Comparison of ENCODE assay signal across 8 mouse cellular contexts in the genomic region with DNA sequence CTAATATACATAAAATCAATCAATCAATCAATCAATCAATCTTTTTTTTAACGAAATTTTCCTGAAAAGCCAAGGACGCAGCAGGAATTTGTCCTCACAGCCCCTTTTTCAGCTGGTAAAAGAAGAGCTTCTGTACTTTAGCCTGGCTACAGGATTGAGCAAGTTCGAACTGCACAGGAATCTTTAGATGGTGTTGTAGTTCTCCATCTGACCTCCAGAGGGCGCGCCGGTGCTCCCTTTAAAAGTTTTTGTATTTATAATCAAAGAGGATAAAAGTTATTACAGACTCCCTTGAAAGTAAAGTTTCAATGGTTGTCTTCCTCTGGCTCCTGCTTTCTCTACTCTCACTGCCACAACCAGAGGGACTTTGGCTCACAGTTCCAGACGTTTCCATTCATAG. TPM values are rescaled to one million over a fixed set of nuclear protein-coding genes. Genes with fewer than 3 reads are reported as not detected.
A peak's percentile ranks its signal among the peaks of the same experiment; 100 is the strongest.
DNase-seq lines count a peak whose midpoint lies in the region; ATAC-seq and TF ChIP-seq lines count a peak whose summit lies in the region.

No protein-coding gene starts in this region.

- DNase-seq in heart, adult 2 months = peak; percentile 58 to 78
- peak; percentile 79 for DNase-seq in CD4-positive, CD25-positive, alpha-beta regulatory T cell, adult 2 months (ENCODE audit: low read depth, low spot score)
- DNase-seq in adrenal gland, postnatal 10 days = peak; percentile 83
- DNase-seq in forelimb bud, embryonic 11.5 days (ENCODE audit: low read depth, low spot score) = peak; percentile 57
- peak; percentile 56 to 74 for DNase-seq in layer of hippocampus, postnatal 14 days (ENCODE audit: low spot score in 2 of 2)
- DNase-seq in thymus, postnatal 0 days (ENCODE audit: low spot score) = peak; percentile 52

- no peaks in the 10 kb centered on the region for H3K9me3 ChIP-seq in heart, embryonic 12.5 days (replicated peaks)

- no peak overlapping the region for H3K9ac ChIP-seq in heart, adult 2 months (ENCODE audit: low read depth, low read length)
- no peak overlapping the region for H3K9ac ChIP-seq in heart, embryonic 12.5 days

- no peaks in the 10 kb centered on the region for H3K36me3 ChIP-seq in heart, adult 2 months (ENCODE audit: control insufficient read depth, insufficient read depth, low read length)
- no peaks in the 10 kb centered on the region for H3K36me3 ChIP-seq in heart, embryonic 12.5 days

- TF ChIP-seq CTCF in heart, adult 2 months (IDR thresholded peaks at IDR 0.05) = peak; percentile 99

- H3K4me1 ChIP-seq in heart, adult 2 months (ENCODE audit: control insufficient read depth, insufficient read depth, low read length) = no peaks in the 10 kb centered on the region
- H3K4me1 ChIP-seq in heart, embryonic 12.5 days (replicated peaks) = peaks cover 3% of the 10 kb centered on the region; the same call in 1 of the 2 replicates

- H3K4me2 ChIP-seq in heart, embryonic 12.5 days = no peak overlapping the region

- no peaks in the 10 kb centered on the region for H3K79me2 ChIP-seq in heart, adult 2 months (replicated peaks; ENCODE audit: control insufficient read depth, insufficient read depth, low read length)

- H3K4me3 ChIP-seq in heart, adult 2 months = no peak overlapping the region
- H3K4me3 ChIP-seq in heart, embryonic 12.5 days = no peak overlapping the region

- H3K27ac ChIP-seq in heart, adult 2 months = no peak overlapping the region
- H3K27ac ChIP-seq in heart, embryonic 12.5 days (ENCODE audit: poor library complexity, severe bottlenecking) = no peak overlapping the region

- TF ChIP-seq EP300 in heart, adult 2 months (IDR thresholded peaks at IDR 0.05; ENCODE audit: insufficient read depth, low read depth, low read length) = no peak

- no peaks in the 10 kb centered on the region for H3K27me3 ChIP-seq in heart, adult 2 months (ENCODE audit: control insufficient read depth, insufficient read depth, low read length)
- no peaks in the 10 kb centered on the region for H3K27me3 ChIP-seq in heart, embryonic 12.5 days (replicated peaks)

- ATAC-seq in heart, embryonic 12.5 days (ENCODE audit: insufficient number of reproducible peaks, low FRiP score) = no peak
- 0 out of 2 replicates have a peak, but pooled peaks have one; percentile 23 for ATAC-seq in megakaryocyte-erythroid progenitor cell, adult 5-6 weeks (replicated peaks; ENCODE audit: low FRiP score, low TSS enrichment, poor library complexity, severe bottlenecking)

- TF ChIP-seq POLR2A in heart, adult 2 months (IDR thresholded peaks at IDR 0.05; ENCODE audit: insufficient read depth, low read depth, low read length) = no peak

- WGBS in heart, adult 2 months = 7% methylated on average over 7 of the region's 7 CpGs
- WGBS in heart, embryonic 12.5 days = 9% methylated on average over 7 of the region's 7 CpGs

- intact Hi-C loops in heart, adult 2 months (cut with DNase I) = loop anchor here (1.0 to 5.0 kb wide), 4 partner anchors 16 to 454 kb away; no protein-coding TSS in a partner anchor

RNA-seq across cellular contexts. Expression of gene Dbi, which starts 22.6 kb away (rescaled TPM):
- total RNA-seq in heart, adult 2 months (2021) = 100 to 1,000 TPM; 251 to 264 TPM
- 327 and 335 TPM in 2 replicates for polyA plus RNA-seq in heart, adult 2 months (2012; rRNA removed)
- polyA plus RNA-seq in heart, embryonic 12.5 days (2016; fragmentation: Nextera tagmentation; extraction: Ambion mirVana) = 655 and 695 TPM in 2 replicates
- total RNA-seq in adrenal gland, postnatal 10 days (2021) = 1,000 to 10,000 TPM; 1,131 to 1,191 TPM
- 100 to 1,000 TPM; 458 to 509 TPM for total RNA-seq in layer of hippocampus, postnatal 14 days (2021)
- total RNA-seq in megakaryocyte-erythroid progenitor cell, adult 5-6 weeks (2014; fragmentation: Nextera tagmentation) = 120 and 154 TPM in 2 replicates
- total RNA-seq in megakaryocyte-erythroid progenitor cell, adult 5-6 weeks (2017) = 135 and 188 TPM in 2 replicates
- 518 and 575 TPM in 2 replicates for polyA plus RNA-seq in thymus, postnatal 0 days (2015; fragmentation: Nextera tagmentation; extraction: Ambion mirVana)

RNA-seq across cellular contexts. Expression of gene 3110009E18Rik, which starts 22.7 kb away (rescaled TPM):
- 1 to 10 TPM; 5.2 to 5.8 TPM for total RNA-seq in heart, adult 2 months (2021)
- polyA plus RNA-seq in heart, adult 2 months (2012; rRNA removed) = 2.5 and 4.8 TPM in 2 replicates
- polyA plus RNA-seq in heart, embryonic 12.5 days (2016; fragmentation: Nextera tagmentation; extraction: Ambion mirVana) = 11.8 and 14.1 TPM in 2 replicates
- 10 to 100 TPM in 1 of 2 experiments, 1 to 10 TPM in 1; 9.9 to 12.4 TPM for total RNA-seq in adrenal gland, postnatal 10 days (2021)
- total RNA-seq in layer of hippocampus, postnatal 14 days (2021) = 1 to 10 TPM; 7.3 to 8.6 TPM
- 9.2 and 20.1 TPM in 2 replicates for total RNA-seq in megakaryocyte-erythroid progenitor cell, adult 5-6 weeks (2014; fragmentation: Nextera tagmentation)
- total RNA-seq in megakaryocyte-erythroid progenitor cell, adult 5-6 weeks (2017) = 1.7 and 11.7 TPM in 2 replicates
- polyA plus RNA-seq in thymus, postnatal 0 days (2015; fragmentation: Nextera tagmentation; extraction: Ambion mirVana) = 55.5 and 56.4 TPM in 2 replicates

RNA-seq across cellular contexts. Expression of gene Tmem37, which starts 24.5 kb away (rescaled TPM):
- total RNA-seq in heart, adult 2 months (2021) = 1 to 10 TPM; 5.6 to 7.5 TPM
- 9.0 and 29.3 TPM in 2 replicates for polyA plus RNA-seq in heart, adult 2 months (2012; rRNA removed)
- 14.3 and 15.0 TPM in 2 replicates for polyA plus RNA-seq in heart, embryonic 12.5 days (2016; fragmentation: Nextera tagmentation; extraction: Ambion mirVana)
- total RNA-seq in adrenal gland, postnatal 10 days (2021) = 10 to 100 TPM; 24.6 to 25.8 TPM
- total RNA-seq in layer of hippocampus, postnatal 14 days (2021) = 1 to 10 TPM in 1 of 2 experiments, under 1 TPM in 1; 0.69 to 2.1 TPM
- not detected in 2 replicates for total RNA-seq in megakaryocyte-erythroid progenitor cell, adult 5-6 weeks (2014; fragmentation: Nextera tagmentation)
- not detected in 2 replicates for total RNA-seq in megakaryocyte-erythroid progenitor cell, adult 5-6 weeks (2017)
- 11.3 and 11.4 TPM in 2 replicates for polyA plus RNA-seq in thymus, postnatal 0 days (2015; fragmentation: Nextera tagmentation; extraction: Ambion mirVana)
